Mouse (Mus musculus): ENCODE data around the gene Prpf3.

GRCm38 (mm10) chr3:95806677-95807076, 49.0 kb downstream of the Prpf3 start:
- TF ChIP-seq CTCF (IDR thresholded peaks at IDR 0.05; ENCODE audit: low read depth, low read length): no peak
- TF ChIP-seq POLR2A (IDR thresholded peaks at IDR 0.05; ENCODE audit: insufficient read depth, low read length): no peak

Measured in ES-Bruce4 (cell line).